8 mouse cellular contexts compared by ENCODE assay signal in the genomic region with DNA sequence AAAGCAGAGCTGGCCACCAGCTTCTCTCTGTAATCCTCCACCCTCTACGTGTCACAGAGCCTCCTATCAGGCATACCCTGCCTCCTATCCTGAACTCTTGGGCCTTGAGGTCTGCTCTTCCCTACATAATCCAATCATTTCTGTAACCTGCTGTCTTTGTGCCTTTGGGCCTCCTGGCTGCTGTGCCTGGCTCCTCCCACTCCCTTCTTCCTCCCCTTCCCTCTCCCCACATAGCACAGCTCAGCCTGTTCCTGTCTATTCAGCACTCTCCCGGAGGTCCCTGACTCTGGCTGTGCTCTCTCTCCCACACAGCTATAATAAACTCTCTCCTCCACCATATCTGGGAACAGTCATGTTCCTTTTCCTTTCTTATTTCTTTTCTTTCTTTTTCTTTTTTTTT. TPM values are rescaled to one million over a fixed set of nuclear protein-coding genes. Genes with fewer than 3 reads are reported as not detected.
DNase-seq lines count a peak whose midpoint lies in the region; ATAC-seq and TF ChIP-seq lines count a peak whose summit lies in the region.

A gene (plus strand): TSS at position 298 of the 400 bp plus-strand sequence.

- no peaks in the 10 kb centered on the region for H3K9me3 ChIP-seq in limb, embryonic 15.5 days
- no peaks in the 10 kb centered on the region for H3K9me3 ChIP-seq in stomach, embryonic 16.5 days (replicated peaks; ENCODE audit: control insufficient read depth, low read length)

- H3K9ac ChIP-seq in limb, embryonic 15.5 days, result no peak within 1 kb of the TSS
- no peak within 1 kb of the TSS for H3K9ac ChIP-seq in stomach, embryonic 16.5 days (ENCODE audit: low read length)

- H3K27ac ChIP-seq in limb, embryonic 15.5 days, result no peak within 1 kb of the TSS
- peak within 1 kb of the TSS; percentile 30; the same call in 1 of the 2 replicates for H3K27ac ChIP-seq in stomach, embryonic 16.5 days (ENCODE audit: low read length)
- no peak within 1 kb of the TSS for H3K27ac ChIP-seq in cerebellum, adult 2 months (ENCODE audit: insufficient read depth, low read length)

- H3K4me3 ChIP-seq in limb, embryonic 15.5 days, result no peak within 1 kb of the TSS
- no peak within 1 kb of the TSS for H3K4me3 ChIP-seq in stomach, embryonic 16.5 days (replicated peaks; ENCODE audit: low read length)
- no peak within 1 kb of the TSS for H3K4me3 ChIP-seq in cerebellum, adult 2 months (replicated peaks; ENCODE audit: insufficient read depth, low read depth, low read length)

- H3K27me3 ChIP-seq in limb, embryonic 15.5 days, result no peaks in the 10 kb centered on the region
- H3K27me3 ChIP-seq in stomach, embryonic 16.5 days (ENCODE audit: control insufficient read depth, insufficient read depth, low read length), result no peaks in the 10 kb centered on the region
- no peaks in the 10 kb centered on the region for H3K27me3 ChIP-seq in cerebellum, adult 2 months (ENCODE audit: control insufficient read depth, insufficient read depth, low read length)

- WGBS in limb, embryonic 15.5 days, result 8% methylated on average over 2 of the region's 2 CpGs
- 16% methylated on average over 2 of the region's 2 CpGs for WGBS in stomach, embryonic 16.5 days
- WGBS in cerebellum, adult 2 months, result 44% methylated on average over 2 of the region's 2 CpGs

- DNase-seq in 416B (ENCODE audit: low read depth) (peak; percentile 50), MN1 (ENCODE audit: low spot score) (peak; percentile 21)
- DNase-seq in natural killer cell, adult 2 months (ENCODE audit: low spot score in 2 of 2), result no peak
- no peak for DNase-seq in cerebellum, adult 2 months
- DNase-seq in thymus, adult 18-20 months, result no peak

- no peak for TF ChIP-seq POLR2A in cerebellum, adult 2 months (IDR thresholded peaks at IDR 0.05; ENCODE audit: borderline replicate concordance, insufficient read depth, low read length)

- no peaks in the 10 kb centered on the region for H3K36me3 ChIP-seq in limb, embryonic 15.5 days
- H3K36me3 ChIP-seq in stomach, embryonic 16.5 days (ENCODE audit: control insufficient read depth, insufficient read depth, low read length), result no peaks in the 10 kb centered on the region

- no peak for TF ChIP-seq CTCF in cerebellum, adult 2 months (IDR thresholded peaks at IDR 0.05; ENCODE audit: borderline replicate concordance, insufficient read depth, low read depth, low read length)

- H3K4me2 ChIP-seq in limb, embryonic 15.5 days, result no peak within 1 kb of the TSS
- H3K4me2 ChIP-seq in stomach, embryonic 16.5 days (ENCODE audit: low read depth, low read length), result no peak within 1 kb of the TSS

- H3K4me1 ChIP-seq in limb, embryonic 15.5 days, result peaks cover 3% of the 10 kb centered on the region
- H3K4me1 ChIP-seq in stomach, embryonic 16.5 days (ENCODE audit: control insufficient read depth, insufficient read depth, low read length), result no peaks in the 10 kb centered on the region; the same call in 1 of the 2 replicates
- no peaks in the 10 kb centered on the region for H3K4me1 ChIP-seq in cerebellum, adult 2 months (ENCODE audit: control insufficient read depth, insufficient read depth, low read length)

- peak; percentile 38 for ATAC-seq in granulocyte monocyte progenitor cell, adult 5-6 weeks (replicated peaks; ENCODE audit: poor library complexity, severe bottlenecking)
- ATAC-seq in limb, embryonic 15.5 days (ENCODE audit: insufficient number of reproducible peaks, low FRiP score, low TSS enrichment, low read depth), result 0 out of 2 replicates have a peak, but pooled peaks have one; percentile 61
- ATAC-seq in stomach, embryonic 16.5 days (ENCODE audit: insufficient read depth, low FRiP score), result peak; percentile 89

RNA-seq across cellular contexts. Expression of the gene that starts here (rescaled TPM):
- 102 and 121 TPM in 2 replicates for total RNA-seq in granulocyte monocyte progenitor cell, adult 5-6 weeks (2014; fragmentation: Nextera tagmentation)
- 118 and 136 TPM in 2 replicates for total RNA-seq in granulocyte monocyte progenitor cell, adult 5-6 weeks (2017)
- polyA plus RNA-seq in limb, embryonic 15.5 days (2015; fragmentation: Nextera tagmentation; extraction: Ambion mirVana), result 6.3 and 6.6 TPM in 2 replicates
- 7.0 and 10.8 TPM in 2 replicates for polyA plus RNA-seq in stomach, embryonic 16.5 days (2015; fragmentation: Nextera tagmentation; extraction: Ambion mirVana)
- polyA plus RNA-seq in cerebellum, adult 2 months (2012; rRNA removed), result 2.0 and 2.7 TPM in 2 replicates

Comparison
In these comparisons a context has a peak if more than half of its experiments do, and no peak if none do; other contexts are left out.
1. DNase-seq: peak in 416B (single experiment) and MN1 (single experiment); none in natural killer cell, adult 2 months (0 of 2), cerebellum, adult 2 months (0 of 2) and thymus, adult 18-20 months (0 of 2).
2. ATAC-seq: peak in every context shown above with its lines; median percentile 89 in stomach, embryonic 16.5 days; 61 in limb, embryonic 15.5 days; 38 in granulocyte monocyte progenitor cell, adult 5-6 weeks.